In genomic region chr4:45795191-45795811, GRCm38 (mm10) we compare ENCODE assay signal across 8 mouse cellular contexts. TPM values are rescaled to one million over a fixed set of nuclear protein-coding genes. Genes with fewer than 3 reads are reported as not detected.
A peak's percentile ranks its signal among the peaks of the same experiment; 100 is the strongest.
DNase-seq lines count a peak whose midpoint lies in the region; ATAC-seq and TF ChIP-seq lines count a peak whose summit lies in the region.

No protein-coding gene starts in this region.

- DNase-seq in MN1 (ENCODE audit: low spot score), result peak; percentile 25
- peak; percentile 72 for DNase-seq in embryo, embryonic 10.5 days (ENCODE audit: low spot score)
- DNase-seq in liver, embryonic 13.5 days, result no peak
- no peak for DNase-seq in frontal cortex, postnatal 14 days (ENCODE audit: low spot score in 2 of 2)
- DNase-seq in thymus, postnatal 0 days (ENCODE audit: low spot score), result no peak
- no peak for DNase-seq in cerebellum, postnatal 10 days

- H3K9me3 ChIP-seq in hindbrain, embryonic 16.5 days (ENCODE audit: control insufficient read depth, low read length), result no peaks in the 10 kb centered on the region
- no peaks in the 10 kb centered on the region for H3K9me3 ChIP-seq in liver, embryonic 13.5 days (replicated peaks)

- 6% methylated on average over 9 of the region's 12 CpGs for WGBS in hindbrain, embryonic 16.5 days
- WGBS in liver, embryonic 13.5 days (ENCODE audit: insufficient replicate concordance), result 3% methylated on average over 11 of the region's 12 CpGs
- under 1% methylated on average over 12 of the region's 12 CpGs for WGBS in small intestine, adult 2 months

- no peak overlapping the region for H3K27ac ChIP-seq in hindbrain, embryonic 16.5 days (ENCODE audit: low read depth, low read length)
- no peak overlapping the region for H3K27ac ChIP-seq in liver, embryonic 13.5 days
- peak overlapping the region; percentile 73 for H3K27ac ChIP-seq in small intestine, adult 2 months (ENCODE audit: insufficient read depth, low read depth, low read length)

- H3K4me3 ChIP-seq in hindbrain, embryonic 16.5 days (ENCODE audit: low read length), result peak overlapping the region; percentile 25
- H3K4me3 ChIP-seq in liver, embryonic 13.5 days (replicated peaks), result peak overlapping the region; percentile 12; the same call in 1 of the 2 replicates
- peak overlapping the region; percentile 34 for H3K4me3 ChIP-seq in small intestine, adult 2 months (ENCODE audit: low read depth, low read length)

- no peak for TF ChIP-seq CTCF in small intestine, adult 2 months (IDR thresholded peaks at IDR 0.05; ENCODE audit: extremely low read depth, insufficient read length, insufficient replicate concordance, low read depth, low read length)

- peak; percentile 48 for ATAC-seq in hindbrain, embryonic 16.5 days
- peak; percentile 24; the same call in 1 of the 2 replicates for ATAC-seq in liver, embryonic 13.5 days (ENCODE audit: low read depth)

- H3K27me3 ChIP-seq in hindbrain, embryonic 16.5 days (replicated peaks; ENCODE audit: control insufficient read depth, insufficient read depth, low read length), result peaks cover 2% of the 10 kb centered on the region; the same call in 1 of the 2 replicates
- peaks cover 21% of the 10 kb centered on the region for H3K27me3 ChIP-seq in liver, embryonic 13.5 days
- no peaks in the 10 kb centered on the region for H3K27me3 ChIP-seq in small intestine, adult 2 months (ENCODE audit: control insufficient read depth, insufficient read depth, low read length)

- peaks cover 12% of the 10 kb centered on the region for H3K4me1 ChIP-seq in hindbrain, embryonic 16.5 days (ENCODE audit: control insufficient read depth, insufficient read depth, low read depth, low read length)
- H3K4me1 ChIP-seq in liver, embryonic 13.5 days (replicated peaks), result peaks cover 18% of the 10 kb centered on the region
- H3K4me1 ChIP-seq in small intestine, adult 2 months (ENCODE audit: control insufficient read depth, insufficient read depth, insufficient read length, low read length), result peaks cover 11% of the 10 kb centered on the region; the same call in 1 of the 2 replicates

- 0 out of 2 replicates have a peak, but pooled peaks have one; percentile 18 for TF ChIP-seq POLR2A in small intestine, adult 2 months (IDR thresholded peaks at IDR 0.05; ENCODE audit: low read depth, low read length)

- peak overlapping the region; percentile 46; the same call in 1 of the 2 replicates for H3K9ac ChIP-seq in hindbrain, embryonic 16.5 days (ENCODE audit: low read depth, low read length)
- H3K9ac ChIP-seq in liver, embryonic 13.5 days, result no peak overlapping the region

- no peaks in the 10 kb centered on the region for H3K36me3 ChIP-seq in hindbrain, embryonic 16.5 days (ENCODE audit: control insufficient read depth, insufficient read depth, low read length)
- H3K36me3 ChIP-seq in liver, embryonic 13.5 days, result no peaks in the 10 kb centered on the region
- H3K36me3 ChIP-seq in small intestine, adult 2 months (ENCODE audit: control insufficient read depth, insufficient read depth, low read length), result no peaks in the 10 kb centered on the region

- H3K4me2 ChIP-seq in hindbrain, embryonic 16.5 days (ENCODE audit: low read length), result peak overlapping the region; percentile 46
- peak overlapping the region; percentile 52 for H3K4me2 ChIP-seq in liver, embryonic 13.5 days

RNA-seq across cellular contexts. Expression of gene Aldh1b1, which starts 3.5 kb away (rescaled TPM):
- polyA plus RNA-seq in hindbrain, embryonic 16.5 days (2015; fragmentation: Nextera tagmentation; extraction: Ambion mirVana), result 20.8 and 22.5 TPM in 2 replicates
- polyA plus RNA-seq in liver, embryonic 13.5 days (2015; fragmentation: Nextera tagmentation; extraction: Ambion mirVana), result 44.1 and 50.6 TPM in 2 replicates
- 55.3 and 276 TPM in 2 replicates for polyA plus RNA-seq in small intestine, adult 2 months (2012; rRNA removed)
- 20.1 and 21.3 TPM in 2 replicates for polyA plus RNA-seq in thymus, postnatal 0 days (2015; fragmentation: Nextera tagmentation; extraction: Ambion mirVana)

RNA-seq across cellular contexts. Expression of gene Igfbpl1, which starts 31.4 kb away (rescaled TPM):
- 20.2 and 27.3 TPM in 2 replicates for polyA plus RNA-seq in hindbrain, embryonic 16.5 days (2015; fragmentation: Nextera tagmentation; extraction: Ambion mirVana)
- polyA plus RNA-seq in liver, embryonic 13.5 days (2015; fragmentation: Nextera tagmentation; extraction: Ambion mirVana), result 0.03 and 0.05 TPM in 2 replicates
- polyA plus RNA-seq in small intestine, adult 2 months (2012; rRNA removed), result 0.42 TPM in 1 of 2 replicates, not detected in the other
- polyA plus RNA-seq in thymus, postnatal 0 days (2015; fragmentation: Nextera tagmentation; extraction: Ambion mirVana), result not detected in 2 replicates

RNA-seq across cellular contexts. Expression of gene Stra6l, which starts 53.2 kb away (rescaled TPM):
- polyA plus RNA-seq in hindbrain, embryonic 16.5 days (2015; fragmentation: Nextera tagmentation; extraction: Ambion mirVana), result 0.29 and 0.36 TPM in 2 replicates
- polyA plus RNA-seq in liver, embryonic 13.5 days (2015; fragmentation: Nextera tagmentation; extraction: Ambion mirVana), result 2.9 and 4.0 TPM in 2 replicates
- 2.3 and 7.1 TPM in 2 replicates for polyA plus RNA-seq in small intestine, adult 2 months (2012; rRNA removed)
- 0.14 and 0.21 TPM in 2 replicates for polyA plus RNA-seq in thymus, postnatal 0 days (2015; fragmentation: Nextera tagmentation; extraction: Ambion mirVana)

Comparison
In these comparisons a context has a peak if more than half of its experiments do, and no peak if none do; other contexts are left out.
1. DNase-seq: peak in MN1 (single experiment) and embryo, embryonic 10.5 days (single experiment); none in liver, embryonic 13.5 days (single experiment), frontal cortex, postnatal 14 days (0 of 2), thymus, postnatal 0 days (single experiment) and cerebellum, postnatal 10 days (0 of 2).
2. RNA of gene Igfbpl1, which starts 31.4 kb away (polyA plus RNA-seq): 20.2 to 27.3 TPM in hindbrain, embryonic 16.5 days; 0.42 TPM in small intestine, adult 2 months, 0.03 to 0.05 TPM in liver, embryonic 13.5 days and not detected in thymus, postnatal 0 days; every median in the first group is over 10 times any median in the second.
3. Peak in every context shown above with its lines, with median percentiles within 50 percentile points of each other: H3K4me3 ChIP-seq.